Mouse (Mus musculus) liver, embryonic 11.5 days (tissue): ENCODE measurements at regions not wholly inside any gene's neighbourhood (a gene's known extent, or its start where the extent isn't known, plus 50 kb on each side); places are given as distances from the start of the nearest gene placed in this dataset.

Experiments
- ATAC-seq: fragments of 200-750 bp; cut with Nextera tagmentation; replicated peaks from 2 replicates; pipeline ENCODE4 v1.8.0; 2017; ENCODE audit warnings: moderate number of reproducible peaks, mild to moderate bottlenecking, moderate TSS enrichment, moderate library complexity; ENCODE audit not compliant: low FRiP score
- DNase-seq: peaks from one replicate; pipeline ENCODE4 v3.0.0-alpha.2; 2017; ENCODE audit warnings: low spot score
- H3K27ac ChIP-seq: fragments of 300-500 bp; sonication (generic); 2 replicates; pipeline ENCODE4 v1.5.1; 2014; ENCODE audit warnings: mild to moderate bottlenecking, low read depth, low read length, control low read depth
- H3K27me3 ChIP-seq: fragments of 300-500 bp; sonication (generic); replicated peaks from 2 replicates; pipeline ENCODE4 v1.6.1; 2014; ENCODE audit warnings: low read length, mixed read lengths; ENCODE audit not compliant: control insufficient read depth, insufficient read depth
- H3K36me3 ChIP-seq: fragments of 300-500 bp; sonication (generic); 2 replicates; pipeline ENCODE4 v1.6.1; 2014; ENCODE audit warnings: mild to moderate bottlenecking, low read length, moderate library complexity, mixed read lengths; ENCODE audit not compliant: control insufficient read depth, insufficient read depth
- H3K4me1 ChIP-seq: fragments of 300-500 bp; sonication (generic); replicated peaks from 2 replicates; pipeline ENCODE4 v1.6.1; 2014; ENCODE audit warnings: low read length, mixed read lengths; ENCODE audit not compliant: control insufficient read depth, insufficient read depth
- H3K4me2 ChIP-seq: fragments of 300-500 bp; sonication (generic); 2 replicates; pipeline ENCODE4 v1.6.1; 2014; ENCODE audit warnings: mild to moderate bottlenecking, control low read depth, moderate library complexity
- H3K4me3 ChIP-seq: fragments of 300-500 bp; sonication (generic); 2 replicates; pipeline ENCODE4 v1.5.1; 2014; ENCODE audit warnings: low read depth, low read length, control low read depth
- H3K9ac ChIP-seq: fragments of 300-500 bp; sonication (generic); 2 replicates; pipeline ENCODE4 v1.6.1; 2014; ENCODE audit warnings: low read depth, low read length, control low read depth
- H3K9me3 ChIP-seq: fragments of 300-500 bp; sonication (generic); 2 replicates; pipeline ENCODE4 v1.6.1; 2016; ENCODE audit warnings: low read length, inconsistent platforms, mixed read lengths; ENCODE audit not compliant: control insufficient read depth
- WGBS: fragments of 180-500 bp; shearing (Covaris S2); extraction: QIAGEN DNeasy Blood & Tissue Kit; methylation state at CpG from one replicate; pipeline ENCODE4 v1.1.7; 2014; 5-methylcytosine and 5-hydroxymethylcytosine counted together

GRCm38 (mm10) chr3:57976640-57977229 lies 128.9 kb upstream of the Pfn2 start:
- ATAC-seq (no peak), DNase-seq (no peak)
- H3K4me3 ChIP-seq = no peak overlapping the region
- no peaks in the 10 kb centered on the region for H3K9me3 ChIP-seq
- H3K27me3 ChIP-seq = no peaks in the 10 kb centered on the region
- no peaks in the 10 kb centered on the region for H3K36me3 ChIP-seq
- no peaks in the 10 kb centered on the region for H3K4me1 ChIP-seq
- 80% methylated on average over 5 of the region's 5 CpGs for WGBS
- H3K4me2 ChIP-seq = no peak overlapping the region
- H3K9ac ChIP-seq = no peak overlapping the region
- no peak overlapping the region for H3K27ac ChIP-seq

GRCm38 (mm10) chr3:57988175-57988574 lies 140.3 kb upstream of the Pfn2 start:
- no peaks in the 10 kb centered on the region for H3K4me1 ChIP-seq
- H3K9me3 ChIP-seq = no peaks in the 10 kb centered on the region
- H3K27ac ChIP-seq = no peak overlapping the region
- 56% methylated on average over 3 of the region's 3 CpGs for WGBS
- no peak overlapping the region for H3K4me2 ChIP-seq
- no peaks in the 10 kb centered on the region for H3K27me3 ChIP-seq
- H3K36me3 ChIP-seq = no peaks in the 10 kb centered on the region
- DNase-seq (no peak), ATAC-seq (no peak)
- H3K9ac ChIP-seq = no peak overlapping the region
- no peak overlapping the region for H3K4me3 ChIP-seq

GRCm38 (mm10) chr3:57990738-57991137 lies 142.9 kb upstream of the Pfn2 start:
- H3K36me3 ChIP-seq = no peaks in the 10 kb centered on the region
- ATAC-seq (no peak), DNase-seq (no peak)
- 78% methylated on average over 1 of the region's 1 CpGs for WGBS
- H3K27me3 ChIP-seq = no peaks in the 10 kb centered on the region
- H3K4me1 ChIP-seq = no peaks in the 10 kb centered on the region
- H3K4me3 ChIP-seq = no peak overlapping the region
- H3K27ac ChIP-seq = no peak overlapping the region
- no peak overlapping the region for H3K9ac ChIP-seq
- no peak overlapping the region for H3K4me2 ChIP-seq
- no peaks in the 10 kb centered on the region for H3K9me3 ChIP-seq

GRCm38 (mm10) chr3:57998121-57999102 lies 150.5 kb upstream of the Pfn2 start:
- WGBS = 79% methylated on average over 6 of the region's 6 CpGs
- Histone ChIP-seq H3K4me3 (no peak overlapping the region), H3K27me3 (no peaks in the 10 kb centered on the region), H3K36me3 (no peaks in the 10 kb centered on the region), H3K4me1 (no peaks in the 10 kb centered on the region), H3K27ac (no peak overlapping the region), H3K9ac (no peak overlapping the region), H3K9me3 (no peaks in the 10 kb centered on the region), H3K4me2 (no peak overlapping the region)
- no peak for DNase-seq
- ATAC-seq = no peak

GRCm38 (mm10) chr3:58002792-58003574 lies 155.1 kb upstream of the Pfn2 start:
- no peak overlapping the region for H3K9ac ChIP-seq
- H3K27ac ChIP-seq = no peak overlapping the region
- H3K9me3 ChIP-seq = no peaks in the 10 kb centered on the region
- WGBS = 70% methylated on average over 7 of the region's 7 CpGs
- no peak for ATAC-seq
- H3K4me2 ChIP-seq = no peak overlapping the region
- H3K36me3 ChIP-seq = no peaks in the 10 kb centered on the region
- DNase-seq = no peak
- no peaks in the 10 kb centered on the region for H3K27me3 ChIP-seq
- H3K4me1 ChIP-seq = no peaks in the 10 kb centered on the region
- H3K4me3 ChIP-seq = no peak overlapping the region

- no peaks in the 10 kb centered on the region for H3K9me3 ChIP-seq
- H3K36me3 ChIP-seq = no peaks in the 10 kb centered on the region
- WGBS = 80% methylated on average over 3 of the region's 3 CpGs
- no peak overlapping the region for H3K27ac ChIP-seq
- no peak overlapping the region for H3K4me2 ChIP-seq
- ATAC-seq (no peak), DNase-seq (no peak)
- no peaks in the 10 kb centered on the region for H3K4me1 ChIP-seq
- no peak overlapping the region for H3K9ac ChIP-seq
- no peak overlapping the region for H3K4me3 ChIP-seq
- no peaks in the 10 kb centered on the region for H3K27me3 ChIP-seq
Measured at GRCm38 (mm10) chr3:58024750-58025392, 177.0 kb upstream of the Pfn2 start.

- WGBS = 86% methylated on average over 1 of the region's 1 CpGs
- ATAC-seq (no peak), DNase-seq (no peak)
- Histone ChIP-seq H3K9me3 (no peaks in the 10 kb centered on the region), H3K4me1 (no peaks in the 10 kb centered on the region; the same call in 1 of the 2 replicates), H3K36me3 (no peaks in the 10 kb centered on the region), H3K9ac (no peak overlapping the region), H3K27me3 (no peaks in the 10 kb centered on the region), H3K4me2 (no peak overlapping the region), H3K27ac (no peak overlapping the region), H3K4me3 (no peak overlapping the region)
Measured at GRCm38 (mm10) chr3:58049618-58050017, 201.7 kb upstream of the Pfn2 start.

- no peak overlapping the region for H3K4me3 ChIP-seq
- peaks cover 9% of the 10 kb centered on the region for H3K4me1 ChIP-seq
- no peaks in the 10 kb centered on the region for H3K27me3 ChIP-seq
- H3K9me3 ChIP-seq = no peaks in the 10 kb centered on the region
- 83% methylated on average over 7 of the region's 7 CpGs for WGBS
- ATAC-seq (no peak), DNase-seq (no peak)
- H3K27ac ChIP-seq = no peak overlapping the region
- no peak overlapping the region for H3K9ac ChIP-seq
- H3K36me3 ChIP-seq = no peaks in the 10 kb centered on the region
- H3K4me2 ChIP-seq = no peak overlapping the region
Measured at GRCm38 (mm10) chr3:58054726-58055125, 206.8 kb upstream of the Pfn2 start.
